Mouse (Mus musculus) induced T-regulatory cell, adult 2 months (primary cell): ENCODE results near the gene Cttnbp2.
A peak's percentile ranks its signal among the peaks of the same experiment; 100 is the strongest.
"Not testable (repeated sequence)": the region's sequence is repeated elsewhere in the genome, so short reads cannot be mapped to it uniquely, and the experiment has no call there.

Experiments used
- DNase-seq: peaks from one replicate; pipeline ENCODE4 v3.0.0-alpha.2; 2012; ENCODE audit warnings: low read depth

The Cttnbp2 gene

DNA sequence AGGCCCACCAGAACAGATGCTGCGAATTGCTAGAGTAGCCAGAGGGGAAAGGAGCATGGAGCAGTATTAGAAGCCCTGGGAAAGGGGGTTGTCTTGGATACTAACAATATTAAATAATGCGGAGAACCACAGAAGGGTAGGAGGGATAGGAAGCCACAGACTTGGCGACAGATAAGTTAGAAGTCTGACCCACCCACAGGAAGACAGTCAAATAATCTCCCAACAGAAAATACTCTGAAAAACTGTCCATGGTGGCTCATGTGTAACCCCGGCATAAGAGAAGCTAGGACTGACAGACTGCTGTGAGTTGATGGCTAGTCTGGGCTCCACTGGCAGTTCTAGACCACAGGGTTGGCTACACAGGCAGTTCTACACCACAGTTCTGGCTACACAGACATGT is 98.7 kb downstream of the Cttnbp2 start:
- DNase-seq, result no peak

GRCm38 (mm10) chr6:18411505-18412225 is 103.0 kb downstream of the Cttnbp2 start:
- DNase-seq, result no peak

DNA sequence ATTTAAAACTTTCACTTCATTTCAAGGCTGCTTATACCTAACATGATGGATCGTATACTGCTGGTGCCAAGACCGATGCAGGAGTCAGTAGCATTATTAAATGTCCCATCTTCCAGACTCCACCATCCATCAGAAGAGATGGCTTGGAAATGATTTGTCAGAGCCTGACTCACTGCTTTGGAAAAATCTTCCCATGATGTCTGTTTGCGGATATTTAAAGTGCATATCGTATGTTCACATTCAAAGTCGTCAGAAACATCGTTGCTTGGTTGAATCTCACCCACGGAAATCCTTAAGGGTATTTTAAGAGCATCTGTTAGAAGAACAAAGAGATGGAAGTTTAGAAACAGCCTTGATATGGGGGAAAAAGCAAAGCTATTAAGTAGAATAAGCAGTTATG is 106.2 kb downstream of the Cttnbp2 start:
- DNase-seq, result no peak

- DNase-seq, result no peak
Measured at GRCm38 (mm10) chr6:18401066-18401674, 113.5 kb downstream of the Cttnbp2 start.

DNA sequence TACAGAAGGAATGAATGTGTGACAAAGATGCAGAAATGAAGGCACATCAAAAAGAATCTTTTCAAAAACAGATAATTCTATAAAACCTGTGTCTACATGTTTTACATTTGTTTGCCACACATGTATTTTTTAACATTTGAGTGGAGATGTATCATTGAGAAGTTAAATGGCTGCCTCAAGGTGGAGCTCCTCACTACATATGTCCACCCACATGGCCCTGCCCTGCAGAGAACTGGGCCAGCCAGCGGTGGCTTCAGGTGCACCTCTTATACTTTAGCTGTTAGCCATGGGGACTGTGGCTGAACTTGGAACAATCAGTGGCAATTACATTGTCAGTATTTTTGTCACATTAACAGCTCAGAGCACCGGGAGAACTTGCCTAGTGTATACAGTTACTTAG is 133.3 kb downstream of the Cttnbp2 start:
- DNase-seq, result no peak

DNA sequence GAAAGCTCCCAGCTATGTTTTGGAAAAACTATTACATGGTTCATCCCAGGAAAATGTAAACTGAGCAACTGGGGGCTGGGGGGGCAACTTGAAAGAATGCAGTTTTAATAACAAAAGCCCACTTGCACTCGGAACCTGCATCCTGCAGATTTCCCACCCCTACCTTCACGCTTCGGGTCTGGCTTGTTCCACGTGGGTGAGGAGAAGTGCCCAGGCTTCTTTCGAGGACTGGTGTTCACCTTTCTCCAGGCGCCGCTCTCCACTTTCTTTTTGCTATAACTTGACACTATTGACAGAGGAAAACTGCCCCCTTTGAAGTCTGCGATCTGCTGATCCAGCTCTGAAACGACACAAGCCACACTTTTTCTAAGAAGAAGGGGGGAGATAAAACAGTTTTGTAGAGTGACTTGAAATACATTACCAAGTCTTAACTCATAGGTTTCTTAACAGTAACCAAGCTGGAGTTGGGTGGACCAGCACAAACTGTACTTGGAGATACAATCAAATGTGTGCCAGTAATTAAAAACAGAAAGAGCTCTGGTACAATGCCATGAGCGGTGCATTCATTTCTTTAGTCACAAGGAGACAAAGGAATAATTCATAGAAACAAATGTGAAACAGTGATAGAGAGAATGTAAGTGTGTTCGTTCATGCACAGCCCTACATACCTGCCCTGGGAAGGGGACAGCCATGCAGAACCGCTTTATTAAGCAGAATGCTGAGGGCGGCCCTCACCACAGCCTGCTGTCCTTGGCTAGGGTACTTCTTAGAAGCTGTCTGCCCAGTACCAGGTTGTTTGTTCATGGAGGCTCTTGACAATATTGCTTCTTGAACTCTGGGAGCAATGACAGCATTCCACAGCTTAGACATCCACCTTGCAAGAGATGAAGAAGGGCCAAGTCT is 134.1 kb downstream of the Cttnbp2 start:
- DNase-seq, result no peak

GRCm38 (mm10) chr6:18377755-18378154 is 136.9 kb downstream of the Cttnbp2 start:
- DNase-seq, result not testable (repeated sequence)

DNA sequence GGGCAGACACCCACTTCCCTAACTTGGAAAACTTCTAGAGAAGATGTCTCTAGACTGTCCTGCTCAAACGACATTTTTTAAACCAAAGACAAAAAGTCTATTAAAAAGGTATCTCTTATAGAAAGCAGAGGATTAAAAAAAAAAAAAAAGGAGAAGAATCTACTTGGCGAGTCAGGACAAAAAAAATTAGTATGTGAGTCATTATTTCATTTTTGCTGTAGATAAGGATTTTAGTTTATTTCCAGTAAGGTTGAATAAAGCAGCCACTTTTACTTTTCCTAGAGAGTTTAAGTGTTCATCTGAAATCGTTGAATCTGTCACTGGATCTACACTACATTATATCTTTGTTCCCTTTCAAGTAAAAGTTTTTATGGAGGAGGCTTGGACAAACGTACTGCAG is 139.9 kb downstream of the Cttnbp2 start:
- DNase-seq, result no peak

DNA sequence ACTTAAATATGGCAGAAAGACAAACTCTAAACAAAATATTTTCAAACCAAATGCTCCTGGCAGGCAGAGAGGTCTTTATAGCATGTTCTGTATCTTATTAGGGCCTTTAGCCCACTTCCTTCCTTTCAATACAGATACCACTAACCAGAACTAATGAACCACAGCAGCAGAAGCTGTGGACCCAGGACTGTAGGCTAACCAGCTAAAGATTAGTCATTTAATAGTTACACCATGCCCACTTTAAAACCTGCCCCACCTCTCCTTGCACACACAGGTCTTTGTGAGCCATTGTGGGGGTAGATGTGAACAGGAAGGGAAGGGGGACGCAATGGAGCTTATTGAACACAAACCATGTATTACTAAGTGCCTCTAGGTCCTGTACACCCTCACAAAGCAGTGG is 141.0 kb downstream of the Cttnbp2 start:
- no peak for DNase-seq

GRCm38 (mm10) chr6:18372447-18373228 is 142.0 kb downstream of the Cttnbp2 start:
- DNase-seq, result peak; percentile 8

- DNase-seq, result no peak
Measured at GRCm38 (mm10) chr6:18369723-18370122, 144.9 kb downstream of the Cttnbp2 start.

DNA sequence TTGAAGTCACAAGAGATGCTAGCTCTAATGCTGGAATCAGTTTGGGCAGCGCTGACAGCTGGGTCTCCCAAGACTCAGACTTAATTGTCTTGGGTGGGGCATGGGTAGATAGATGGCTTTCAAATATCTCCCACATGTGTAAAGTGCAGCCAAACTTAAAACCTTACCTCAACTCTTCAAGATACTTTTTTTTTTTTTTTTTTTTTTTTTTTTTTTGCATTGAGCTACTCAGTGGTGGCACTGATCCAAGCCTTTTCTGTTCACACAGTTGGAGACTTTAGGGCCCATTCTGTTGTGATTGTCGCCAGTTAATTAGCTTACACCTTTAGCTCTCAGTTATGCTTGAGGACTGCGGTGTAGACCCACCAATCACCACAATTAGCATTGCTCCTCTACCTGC is 145.6 kb downstream of the Cttnbp2 start:
- no peak for DNase-seq

DNA sequence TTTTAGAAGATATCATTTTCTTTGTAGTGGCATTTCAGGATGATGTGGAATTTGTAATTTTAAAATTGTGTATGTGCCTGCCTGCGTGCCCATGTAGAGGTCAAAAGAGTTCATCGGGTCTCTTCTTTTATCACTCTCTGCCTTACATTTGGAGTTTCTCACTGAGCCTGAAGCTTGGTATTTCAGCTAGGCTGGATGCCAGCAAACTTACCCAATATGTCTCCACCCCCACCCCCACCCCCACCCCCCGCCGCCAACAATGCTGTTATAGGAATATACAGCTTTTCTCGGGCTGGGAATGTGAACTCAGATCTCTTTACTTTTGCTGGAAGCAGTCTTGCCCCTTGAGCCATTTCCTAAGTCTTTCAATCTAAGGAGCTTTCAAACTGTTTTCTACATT is 152.4 kb downstream of the Cttnbp2 start:
- no peak for DNase-seq

DNA sequence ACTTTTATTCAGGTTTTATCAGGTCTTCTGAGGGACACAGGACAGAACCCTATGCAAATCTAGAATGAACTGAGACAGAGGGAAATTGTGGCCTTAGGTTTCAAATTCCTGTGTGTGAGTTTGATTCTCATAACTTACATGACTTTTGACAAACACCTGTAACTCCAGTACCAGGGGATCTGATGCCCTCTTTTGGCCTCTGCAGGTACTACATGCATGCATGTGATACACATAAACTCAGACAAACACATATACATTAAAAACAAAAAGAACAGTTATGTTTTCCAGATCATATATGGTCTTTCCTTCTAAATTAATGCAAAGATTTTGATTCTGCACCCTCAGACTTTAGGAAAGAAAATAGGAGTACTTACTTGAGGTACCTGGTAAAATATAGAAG is 153.7 kb downstream of the Cttnbp2 start:
- DNase-seq, result no peak

DNA sequence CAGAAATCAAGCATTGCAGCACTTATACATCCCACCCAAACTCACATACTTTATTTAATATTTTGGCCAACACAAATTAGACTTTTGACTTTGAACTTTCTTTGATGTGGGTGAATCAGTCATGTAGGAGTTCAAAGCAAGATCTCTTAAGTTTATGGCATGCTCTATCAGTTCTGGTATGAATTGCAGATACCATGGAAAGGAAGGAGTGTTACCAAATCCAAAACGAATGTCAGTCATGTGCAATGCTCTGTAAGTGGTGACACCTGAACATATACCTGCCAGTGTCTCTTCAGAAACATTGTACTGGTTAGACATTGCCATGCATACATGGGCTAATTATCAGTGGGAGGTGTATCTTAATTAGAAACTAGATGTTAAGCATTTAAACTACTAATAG is 154.5 kb downstream of the Cttnbp2 start:
- DNase-seq, result no peak

GRCm38 (mm10) chr6:18349153-18349858 is 165.3 kb downstream of the Cttnbp2 start:
- no peak for DNase-seq

DNA sequence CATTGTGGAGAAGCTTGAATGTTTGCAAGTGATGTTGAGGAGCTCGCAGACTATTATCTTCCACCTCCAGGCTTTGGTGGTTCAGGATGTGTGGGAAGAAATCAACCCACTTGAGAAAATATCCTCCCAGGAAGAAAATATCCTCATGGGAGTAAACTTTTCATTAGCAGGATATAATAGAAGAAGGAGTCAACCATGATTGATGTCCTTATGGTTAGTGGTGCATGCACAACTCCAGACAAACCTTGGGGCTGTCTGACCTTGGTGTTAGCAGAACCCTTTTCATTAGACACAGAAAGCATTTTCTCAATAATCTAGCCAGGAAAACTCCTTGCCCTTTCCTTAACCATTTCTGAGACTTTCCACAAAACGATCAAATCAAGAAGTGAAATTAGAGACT is 170.4 kb downstream of the Cttnbp2 start:
- no peak for DNase-seq

- DNase-seq, result no peak
Measured at GRCm38 (mm10) chr6:18338307-18338706, 176.3 kb downstream of the Cttnbp2 start.

- no peak for DNase-seq
Measured at GRCm38 (mm10) chr6:18335393-18335792, 179.2 kb downstream of the Cttnbp2 start.

DNA sequence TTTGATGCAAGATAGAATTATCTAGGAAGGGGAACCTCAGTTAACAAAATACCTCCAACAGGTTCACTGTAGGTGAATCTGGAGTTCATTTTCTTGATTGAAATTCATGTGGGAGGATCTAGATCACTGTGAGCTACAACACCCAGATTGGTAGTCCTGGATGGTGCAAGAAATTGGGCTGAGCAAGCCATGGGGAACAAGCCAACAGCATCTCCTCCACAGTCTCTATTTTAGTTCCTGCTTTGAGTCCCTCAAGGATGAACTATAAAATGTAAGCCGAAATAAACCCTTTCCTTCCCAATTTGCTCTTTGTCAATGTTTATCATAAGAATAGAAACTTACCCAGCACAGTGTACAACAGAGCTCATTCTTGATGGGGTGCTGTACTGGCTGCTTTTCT is 191.7 kb downstream of the Cttnbp2 start:
- no peak for DNase-seq
